ENCODE assay signal across 24 mouse cellular contexts in genomic region chr13:91216656-91217205, GRCm38 (mm10). TPM values are rescaled to one million over a fixed set of nuclear protein-coding genes. Genes with fewer than 3 reads are reported as not detected.
A peak's percentile ranks its signal among the peaks of the same experiment; 100 is the strongest.
DNase-seq lines count a peak whose midpoint lies in the region; ATAC-seq and TF ChIP-seq lines count a peak whose summit lies in the region.
"Had no signal": no experiment of that assay in that cellular context is flagged by ENCODE, and none has a peak within 500 bp of the region (broad histone marks: within the 10 kb centered on the region; RNA-seq: fewer than 3 reads in every experiment).

No protein-coding gene starts in this region.

- H3K36me3 ChIP-seq in embryonic facial prominence, embryonic 14.5 days (ENCODE audit: control insufficient read depth, insufficient read depth, low read length) = no peaks in the 10 kb centered on the region; the same call in 1 of the 2 replicates
- H3K36me3 ChIP-seq in embryonic facial prominence, embryonic 10.5 days (replicated peaks) = 0 out of 2 replicates have a peak, but pooled peaks cover 3% of the 10 kb centered on the region
- H3K36me3 ChIP-seq in hindbrain, postnatal 0 days (ENCODE audit: insufficient read depth, low read length) = no peaks in the 10 kb centered on the region
- H3K36me3 ChIP-seq: lung, embryonic 15.5 days had no signal

- TF ChIP-seq CTCF in hindbrain, postnatal 0 days (IDR thresholded peaks at IDR 0.05; ENCODE audit: low read depth) = no peak

- peak; percentile 18; the same call in 1 of the 2 replicates for ATAC-seq in embryonic facial prominence, embryonic 14.5 days (ENCODE audit: low read depth)
- ATAC-seq in common myeloid progenitor, adult 5-6 weeks (replicated peaks; ENCODE audit: low read depth, poor library complexity, severe bottlenecking) = peak; percentile 90
- ATAC-seq in neutrophil, adult 5-6 weeks (ENCODE audit: extremely low read depth, insufficient number of reproducible peaks, low FRiP score, poor library complexity, severe bottlenecking) = peak; percentile 43; the same call in 1 of the 2 replicates
- ATAC-seq in hindbrain, postnatal 0 days = no peak
- ATAC-seq: hindbrain, embryonic 16.5 days; Patski had no signal

- H3K4me3 ChIP-seq in embryonic facial prominence, embryonic 14.5 days (ENCODE audit: low read depth, low read length) = no peak overlapping the region
- no peak overlapping the region for H3K4me3 ChIP-seq in embryonic facial prominence, embryonic 10.5 days
- no peak overlapping the region for H3K4me3 ChIP-seq in hindbrain, postnatal 0 days (ENCODE audit: low read length)
- H3K4me3 ChIP-seq: heart, embryonic 13.5 days; layer of hippocampus, adult 2 months; lung, embryonic 15.5 days had no signal

- no peak overlapping the region for H3K4me2 ChIP-seq in embryonic facial prominence, embryonic 14.5 days (ENCODE audit: low read depth, low read length)
- H3K4me2 ChIP-seq in hindbrain, postnatal 0 days (ENCODE audit: low read depth, low read length) = no peak overlapping the region
- H3K4me2 ChIP-seq: heart, embryonic 13.5 days; lung, embryonic 15.5 days had no signal

- no peaks in the 10 kb centered on the region for H3K4me1 ChIP-seq in embryonic facial prominence, embryonic 14.5 days (ENCODE audit: control insufficient read depth, insufficient read depth, low read length)
- H3K4me1 ChIP-seq in embryonic facial prominence, embryonic 10.5 days = no peaks in the 10 kb centered on the region
- no peaks in the 10 kb centered on the region for H3K4me1 ChIP-seq in hindbrain, postnatal 0 days (ENCODE audit: insufficient read depth, low read length)
- H3K4me1 ChIP-seq: lung, embryonic 15.5 days had no signal

- 85% methylated on average over 3 of the region's 3 CpGs for WGBS in embryonic facial prominence, embryonic 14.5 days
- WGBS in embryonic facial prominence, embryonic 10.5 days = 83% methylated on average over 3 of the region's 3 CpGs
- 76% methylated on average over 3 of the region's 3 CpGs for WGBS in hindbrain, postnatal 0 days

- no peaks in the 10 kb centered on the region for H3K27me3 ChIP-seq in embryonic facial prominence, embryonic 14.5 days (replicated peaks; ENCODE audit: control insufficient read depth, insufficient read depth, low read length)
- no peaks in the 10 kb centered on the region for H3K27me3 ChIP-seq in embryonic facial prominence, embryonic 10.5 days (replicated peaks; ENCODE audit: low read depth, poor library complexity, severe bottlenecking)
- no peaks in the 10 kb centered on the region for H3K27me3 ChIP-seq in hindbrain, postnatal 0 days (ENCODE audit: insufficient read depth, low read length)
- H3K27me3 ChIP-seq: heart, embryonic 13.5 days; lung, embryonic 15.5 days; Patski had no signal

- DNase-seq in embryonic facial prominence, embryonic 14.5 days (ENCODE audit: low spot score) = no peak
- no peak for DNase-seq in embryonic facial prominence, embryonic 10.5 days (ENCODE audit: low spot score)
- peak; percentile 6 for DNase-seq in CD4-positive helper T cell, adult 2 months (ENCODE audit: low read depth, low spot score)
- DNase-seq in hindbrain, postnatal 0 days (ENCODE audit: low spot score) = no peak
- no peak for DNase-seq in adrenal gland, postnatal 4 days (ENCODE audit: low spot score in 2 of 2)
- no peak for DNase-seq in left cerebral cortex, adult 18-20 months (ENCODE audit: low spot score in 2 of 2)
- DNase-seq: adrenal gland, postnatal 14 days; cerebellum, adult 11 months; cerebellum, postnatal 14 days; embryo, embryonic 11 days; gastrocnemius, postnatal 10 days; heart, adult 11 months; heart, postnatal 36 days; kidney, adult 2 months; kidney, postnatal 10 days; layer of hippocampus, postnatal 36 days had no signal

- no peak overlapping the region for H3K9ac ChIP-seq in embryonic facial prominence, embryonic 14.5 days (ENCODE audit: low read depth, low read length)
- no peak overlapping the region for H3K9ac ChIP-seq in hindbrain, postnatal 0 days (replicated peaks; ENCODE audit: low read length)
- H3K9ac ChIP-seq: heart, embryonic 13.5 days; liver, embryonic 14.5 days; lung, embryonic 15.5 days had no signal

- no peak overlapping the region for H3K27ac ChIP-seq in embryonic facial prominence, embryonic 14.5 days (replicated peaks; ENCODE audit: low read depth, low read length)
- no peak overlapping the region for H3K27ac ChIP-seq in embryonic facial prominence, embryonic 10.5 days (replicated peaks)
- H3K27ac ChIP-seq in hindbrain, postnatal 0 days = no peak overlapping the region
- H3K27ac ChIP-seq: heart, embryonic 13.5 days; layer of hippocampus, adult 2 months; liver, embryonic 14.5 days; lung, embryonic 15.5 days had no signal

- H3K9me3 ChIP-seq in embryonic facial prominence, embryonic 14.5 days (ENCODE audit: control insufficient read depth, low read length) = no peaks in the 10 kb centered on the region
- H3K9me3 ChIP-seq in embryonic facial prominence, embryonic 10.5 days = no peaks in the 10 kb centered on the region
- H3K9me3 ChIP-seq in hindbrain, postnatal 0 days (ENCODE audit: low read length) = no peaks in the 10 kb centered on the region
- H3K9me3 ChIP-seq: heart, embryonic 13.5 days; lung, embryonic 15.5 days had no signal

RNA-seq across cellular contexts. Expression of gene Atg10, which starts 7.0 kb away (rescaled TPM):
- 14.5 and 17.9 TPM in 2 replicates for polyA plus RNA-seq in embryonic facial prominence, embryonic 14.5 days (2014; fragmentation: Nextera tagmentation; extraction: Ambion mirVana)
- 9.2 and 10.5 TPM in 2 replicates for polyA plus RNA-seq in embryonic facial prominence, embryonic 10.5 days (2016; fragmentation: Nextera tagmentation; extraction: Ambion mirVana)
- total RNA-seq in common myeloid progenitor, adult 5-6 weeks (2017) = 7.3 and 24.2 TPM in 2 replicates
- 3.1 and 8.7 TPM in 2 replicates for total RNA-seq in neutrophil, adult 5-6 weeks (2017)
- 3.0 and 5.2 TPM in 2 replicates for total RNA-seq in hindbrain, postnatal 0 days (2014; rRNA removed)
- 13.9 and 16.2 TPM in 2 replicates for polyA plus RNA-seq in hindbrain, postnatal 0 days (2015; fragmentation: Nextera tagmentation; extraction: Ambion mirVana)
- total RNA-seq in adrenal gland, postnatal 4 days (2021) = 10 to 100 TPM; 22.4 to 23.4 TPM
- total RNA-seq in left cerebral cortex, adult 18-20 months (2021) = 10 to 100 TPM; 15.5 to 17.7 TPM
